Mouse (Mus musculus) MEL (cell line): ENCODE measurements at regions not wholly inside any gene's neighbourhood (a gene's known extent, or its start where the extent isn't known, plus 50 kb on each side); places are given as distances from the start of the nearest gene placed in this dataset.

Source experiments
- BHLHE40 ChIP-seq: IDR thresholded peaks from 2 replicates; pipeline ENCODE4 v1.6.1; 2012; ENCODE audit warnings: low read depth, mild to moderate bottlenecking, inconsistent platforms, low read length, improper control_type of control experiment, borderline replicate concordance
- CTCF ChIP-seq, 3 experiments: IDR thresholded peaks in 2 of 3; conservative IDR thresholded peaks in 1 of 3; 2 replicates each; pipeline ENCODE4 v1.5.1; 2011 to 2012; ENCODE audit warnings: low read length in 3 of 3, low read depth in 2 of 3, mild to moderate bottlenecking in 2 of 3, improper control_type of control experiment in 1 of 3, inconsistent platforms in 1 of 3, mixed read lengths in 1 of 3, moderate library complexity in 1 of 3; ENCODE audit not compliant: control insufficient read depth in 1 of 3, insufficient read depth in 1 of 3, poor library complexity in 1 of 3, severe bottlenecking in 1 of 3
- E2F4 ChIP-seq: IDR thresholded peaks from 2 replicates; pipeline ENCODE4 v1.6.1; 2011; ENCODE audit warnings: low read depth, low read length, improper control_type of control experiment, borderline replicate concordance
- EP300 ChIP-seq, 2 experiments: IDR thresholded peaks; 2 replicates each; pipeline ENCODE4 v1.6.1; 2011; ENCODE audit warnings: improper control_type of control experiment in 2 of 2, low read length in 2 of 2, low read depth in 1 of 2, mild to moderate bottlenecking in 1 of 2
- MYB ChIP-seq: IDR thresholded peaks from 2 replicates; pipeline ENCODE4 v1.6.1; 2011; ENCODE audit warnings: mild to moderate bottlenecking, low read depth, low read length, improper control_type of control experiment
- NELFE ChIP-seq: IDR thresholded peaks from 2 replicates; pipeline ENCODE4 v1.6.1; 2011; ENCODE audit warnings: low read depth, low read length, improper control_type of control experiment
- NRF1 ChIP-seq: IDR thresholded peaks from 2 replicates; pipeline ENCODE4 v1.6.1; 2014; ENCODE audit warnings: low read depth, mild to moderate bottlenecking, inconsistent platforms, low read length, improper control_type of control experiment, moderate library complexity; ENCODE audit not compliant: poor library complexity, insufficient read depth, severe bottlenecking
- POLR2A ChIP-seq, 2 experiments: IDR thresholded peaks; 2 replicates each; pipeline ENCODE4 v1.6.1; 2011 to 2012; ENCODE audit warnings: low read length in 2 of 2, mild to moderate bottlenecking in 2 of 2, control low read depth in 1 of 2, improper control_type of control experiment in 1 of 2, low read depth in 1 of 2, moderate library complexity in 1 of 2; ENCODE audit not compliant: control insufficient read depth in 1 of 2, insufficient read depth in 1 of 2, poor library complexity in 1 of 2
- RCOR1 ChIP-seq: IDR thresholded peaks from 2 replicates; pipeline ENCODE4 v1.6.1; 2012; ENCODE audit warnings: low read depth, mild to moderate bottlenecking, inconsistent platforms, low read length, improper control_type of control experiment
- TAL1 ChIP-seq: IDR thresholded peaks from 2 replicates; pipeline ENCODE4 v1.6.1; 2012; ENCODE audit warnings: mild to moderate bottlenecking, inconsistent platforms, low read length, moderate library complexity, mixed read lengths
- TBP ChIP-seq: IDR thresholded peaks from 2 replicates; pipeline ENCODE4 v1.8.0; 2011; ENCODE audit warnings: low read depth, low read length, improper control_type of control experiment
- USF2 ChIP-seq, 2 experiments: IDR thresholded peaks; 2 replicates each; pipeline ENCODE4 v1.6.1; 2011 to 2012; ENCODE audit warnings: improper control_type of control experiment in 2 of 2, low read length in 2 of 2, borderline replicate concordance in 1 of 2, inconsistent platforms in 1 of 2, low read depth in 1 of 2, mild to moderate bottlenecking in 1 of 2; ENCODE audit not compliant: insufficient read depth in 1 of 2
- ZKSCAN1 ChIP-seq: IDR thresholded peaks from 2 replicates; pipeline ENCODE4 v1.6.1; 2012; ENCODE audit warnings: low read depth, mild to moderate bottlenecking, inconsistent platforms, low read length, improper control_type of control experiment, moderate library complexity
- ZMIZ1 ChIP-seq: IDR thresholded peaks from 2 replicates; pipeline ENCODE4 v1.6.1; 2012; ENCODE audit warnings: low read depth, mild to moderate bottlenecking, inconsistent platforms, low read length, improper control_type of control experiment, moderate library complexity

GRCm38 (mm10) chr16:31547391-31547790 is 115.9 kb upstream of the Dlg1 start:
- TF ChIP-seq TAL1 (no peak), E2F4 (no peak), NRF1 (no peak), POLR2A (IDR thresholded peaks at IDR 0.05; ENCODE audit: control insufficient read depth in 1 of 2, insufficient read depth in 1 of 2, low read depth in 1 of 2, low read length in 2 of 2, poor library complexity in 1 of 2) (no peak), RCOR1 (no peak), MYB (no peak), TBP (no peak), BHLHE40 (no peak), USF2 (IDR thresholded peaks at IDR 0.05; ENCODE audit: borderline replicate concordance in 1 of 2, insufficient read depth in 1 of 2, low read depth in 1 of 2, low read length in 2 of 2) (no peak), ZKSCAN1 (no peak), NELFE (no peak), ZMIZ1 (no peak), EP300 (IDR thresholded peaks at IDR 0.05; ENCODE audit: low read depth in 1 of 2, low read length in 2 of 2) (no peak), CTCF (IDR thresholded peaks at IDR 0.05 in 2 of 3, conservative IDR thresholded peaks at IDR 0.05 in 1 of 3; ENCODE audit: control insufficient read depth in 1 of 3, insufficient read depth in 1 of 3, low read depth in 2 of 3, low read length in 3 of 3, poor library complexity in 1 of 3, severe bottlenecking in 1 of 3) (no peak)
